Mouse (Mus musculus) adrenal gland, postnatal 10 days (tissue): Measurements from ENCODE around the gene Gm11146. TPM values are rescaled to one million over a fixed set of nuclear protein-coding genes. Genes with fewer than 3 reads are reported as not detected.
A peak's percentile ranks its signal among the peaks of the same experiment; 100 is the strongest.

Experiments
- DNase-seq: peaks from one replicate; pipeline ENCODE4 v3.0.0; 2021; ENCODE audit warnings: mixed read lengths
- microRNA-seq: library from miRNA; unstranded; fragments of <30 nt; microRNA quantifications from one replicate; pipeline ENCODE4 v1.2.0, GENCODE M21; 2021
- total RNA-seq, 2 experiments: library from RNA; stranded (reverse); gene quantifications; 2 replicates each; pipeline ENCODE4 v1.2.3; 2021

The Gm11146 gene
- total RNA-seq, 2 experiments from 2014 or later, result not detected

DNA sequence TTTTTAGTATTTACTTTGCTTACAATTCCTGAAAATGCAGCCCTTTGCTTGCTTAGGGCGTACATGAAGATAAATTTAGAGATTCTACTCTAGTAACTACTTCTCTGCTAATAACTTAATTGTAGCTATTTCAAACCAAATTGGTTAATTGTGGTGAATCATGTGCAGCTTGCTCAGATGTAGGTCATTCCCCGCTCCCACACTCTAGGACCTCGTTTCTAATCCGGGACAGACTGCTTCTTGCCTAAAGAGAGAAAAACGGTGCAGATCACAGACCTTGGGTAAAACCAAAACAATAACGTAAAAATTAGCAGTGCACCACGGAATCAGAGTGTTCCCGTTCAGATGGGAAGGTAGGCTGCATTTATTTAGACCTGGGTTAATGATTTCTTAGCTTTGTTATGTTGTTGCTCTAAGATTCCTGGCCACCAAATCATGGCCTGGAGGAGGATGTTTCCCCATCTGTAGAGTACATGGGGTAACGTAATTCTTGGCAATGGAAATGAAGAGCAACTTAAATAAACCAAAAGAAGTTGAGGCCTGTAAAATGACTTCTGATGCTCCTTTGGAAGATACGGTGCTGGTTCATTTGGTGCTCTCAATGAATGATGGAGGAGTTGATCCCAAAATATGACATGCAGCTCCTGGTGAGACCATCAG is 45.3 kb downstream of the Gm11146 start:
- DNase-seq, result no peak

- peak; percentile 12 for DNase-seq
Observed at GRCm38 (mm10) chr16:77551051-77551450, 50.8 kb downstream of the Gm11146 start.

Small RNA genes lying within 50 kb of the gene (microRNA-seq; reads per million reads assigned to microRNA genes)
- gene Mir125b-2, result 287 reads per million, percentile 59 among the genes with 10 or more reads in this experiment
- gene Mir99a, result 16,596 reads per million, percentile 95 among the genes with 10 or more reads in this experiment
- 694 reads per million, percentile 69 among the genes with 10 or more reads in this experiment for gene Mirlet7c-1
